Mouse (Mus musculus) embryo, embryonic 11.5 days (tissue): ENCODE measurements around the gene Akap6.
A peak's percentile ranks its signal among the peaks of the same experiment; 100 is the strongest.

Experiments
- DNase-seq: peaks from one replicate; pipeline ENCODE4 v3.0.0-alpha.2; 2012; ENCODE audit warnings: low read depth, low spot score

Akap6 gene

DNA sequence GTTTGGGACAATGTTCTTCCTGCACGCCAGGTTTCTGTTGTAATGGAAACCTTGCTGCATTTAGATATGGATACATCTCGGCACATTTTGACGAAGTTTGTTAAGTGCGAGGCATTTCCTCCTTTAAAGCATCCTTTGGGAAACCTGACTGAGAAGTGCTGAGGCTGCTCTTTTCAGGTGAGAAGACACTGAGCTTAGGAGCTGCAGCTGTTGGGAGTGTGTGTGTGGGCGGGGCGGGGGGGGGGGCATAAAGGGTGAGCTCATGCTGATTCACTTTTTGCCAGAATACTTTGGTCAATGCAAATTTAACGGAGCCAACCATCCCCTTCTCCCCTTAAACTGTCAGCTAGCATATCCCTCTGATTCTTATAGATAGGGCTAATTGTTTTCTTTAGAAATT lies 81.9 kb downstream of the Akap6 start:
- DNase-seq = no peak

DNA sequence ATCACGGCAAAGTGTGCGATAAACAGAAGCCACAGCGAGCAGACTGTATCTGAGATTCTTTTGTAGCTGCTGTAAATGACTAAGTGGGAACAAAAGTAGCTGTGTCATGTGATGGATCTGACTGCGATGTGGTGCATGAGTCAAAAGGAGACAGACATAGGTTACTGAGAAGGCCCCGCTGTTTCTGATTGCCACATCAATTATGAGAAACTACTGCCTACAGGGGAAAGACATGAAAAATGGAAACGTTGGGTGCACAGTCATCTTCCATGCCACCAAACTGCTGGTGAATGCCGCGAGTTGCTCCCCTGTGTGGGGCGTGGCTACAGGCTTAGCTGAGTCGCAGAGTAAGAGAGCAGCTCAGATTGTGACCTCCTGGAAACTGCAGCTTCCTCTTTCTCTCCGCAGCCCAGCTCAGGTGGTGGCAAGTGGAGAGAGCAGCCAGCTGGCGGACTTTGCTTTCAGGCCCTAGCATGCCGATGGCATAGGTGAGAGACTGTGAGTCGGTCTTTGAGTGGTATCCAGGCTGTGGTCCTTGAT lies 83.8 kb downstream of the Akap6 start:
- DNase-seq = no peak

DNA sequence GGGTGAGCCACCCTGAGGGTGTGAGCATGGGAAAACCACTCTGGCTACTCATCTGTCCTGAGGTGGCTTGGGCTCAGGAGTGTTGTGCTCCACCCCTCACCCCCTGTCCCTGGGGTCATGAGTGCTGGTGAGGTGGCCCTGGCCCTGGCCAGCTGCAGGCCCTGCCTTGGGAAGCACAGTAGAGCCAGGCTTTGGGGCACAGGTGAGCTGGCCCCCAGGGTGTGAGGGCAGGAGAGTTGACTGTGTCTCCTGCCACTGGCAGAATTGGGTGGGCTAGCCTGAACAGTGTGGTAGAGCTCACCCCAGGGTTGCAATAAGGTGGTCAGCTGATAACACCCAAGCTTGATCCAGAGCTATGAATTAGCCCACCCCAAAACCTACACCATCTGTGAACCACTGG lies 86.0 kb downstream of the Akap6 start:
- no peak for DNase-seq

DNA sequence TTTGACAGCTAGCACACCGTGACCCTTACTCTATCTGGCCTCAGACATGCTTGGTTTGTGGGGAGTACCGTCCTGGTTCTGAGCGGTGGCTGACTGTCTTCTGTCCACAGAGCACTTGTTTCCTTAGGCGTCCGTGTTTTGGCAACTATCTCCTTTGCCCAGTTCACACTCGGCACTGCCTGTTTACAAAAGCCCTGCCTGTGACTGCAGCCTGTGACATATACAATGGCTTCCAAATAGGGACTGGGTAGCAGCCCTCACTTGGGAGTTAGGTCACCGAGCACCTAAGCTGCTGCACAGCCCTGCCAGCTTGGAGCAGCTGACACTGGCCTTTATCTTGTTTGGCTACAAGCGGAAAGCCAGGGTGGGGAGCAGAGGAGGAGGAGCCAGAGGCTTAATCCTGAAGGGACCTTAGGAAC lies 91.2 kb downstream of the Akap6 start:
- no peak for DNase-seq

DNA sequence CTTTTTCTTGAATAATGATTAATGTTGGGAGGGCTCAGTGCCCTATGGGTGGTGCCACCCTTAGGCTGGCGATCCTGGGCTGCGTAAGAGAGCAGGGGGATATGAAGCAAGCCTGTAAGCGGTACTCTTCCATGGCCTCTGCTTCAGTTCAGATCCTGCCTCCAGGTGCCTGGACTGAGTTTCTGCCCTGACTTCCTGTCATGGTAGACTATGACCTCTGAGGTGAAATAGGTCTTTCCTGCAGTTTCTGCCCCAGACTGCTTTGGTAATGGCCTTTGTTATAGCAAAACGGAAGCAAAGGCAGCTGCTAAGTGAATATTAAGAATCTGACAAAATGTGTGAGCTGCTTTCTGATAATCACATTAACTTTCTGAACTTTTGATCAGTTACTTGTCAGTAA lies 94.9 kb downstream of the Akap6 start:
- DNase-seq = no peak

DNA sequence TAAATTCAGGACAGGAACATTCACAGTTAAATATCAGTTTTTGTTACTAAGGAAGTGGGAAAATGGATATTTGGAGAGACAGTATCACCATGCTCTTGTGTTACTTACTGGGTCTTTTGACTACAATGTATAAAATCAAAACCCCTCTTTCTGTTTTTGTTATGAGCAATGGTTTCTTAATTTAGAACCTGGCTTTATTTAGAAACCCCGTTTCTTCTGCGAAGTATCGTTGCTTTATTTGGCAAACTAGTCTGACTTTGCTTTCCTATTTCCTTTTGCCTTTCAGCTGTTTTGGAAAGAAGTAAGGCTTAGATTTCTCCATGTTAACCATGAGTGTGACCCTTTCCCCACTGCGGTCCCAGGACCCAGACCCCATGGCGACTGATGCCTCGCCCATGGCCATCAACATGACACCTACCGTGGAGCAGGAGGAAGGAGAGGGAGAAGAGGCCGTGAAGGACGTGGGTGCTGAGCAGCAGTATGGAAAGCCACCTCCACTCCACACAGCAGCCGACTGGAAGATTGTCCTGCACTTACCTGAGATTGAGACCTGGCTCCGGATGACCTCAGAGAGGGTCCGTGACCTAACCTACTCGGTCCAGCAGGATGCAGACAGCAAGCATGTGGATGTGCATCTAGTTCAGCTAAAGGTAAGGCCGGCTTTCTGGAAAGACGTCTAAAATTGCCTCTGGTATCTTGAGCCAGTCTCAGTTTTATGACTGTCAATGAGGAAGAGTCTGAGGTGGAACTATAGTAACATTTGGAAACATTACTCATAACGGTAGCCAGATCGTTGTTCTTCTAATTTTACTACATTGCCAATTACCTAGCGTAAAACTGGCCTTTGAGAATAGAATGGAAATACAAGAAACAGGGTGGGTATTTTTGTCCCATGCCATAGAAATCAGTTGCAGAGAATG lies 96.6 kb downstream of the Akap6 start:
- no peak for DNase-seq

DNA sequence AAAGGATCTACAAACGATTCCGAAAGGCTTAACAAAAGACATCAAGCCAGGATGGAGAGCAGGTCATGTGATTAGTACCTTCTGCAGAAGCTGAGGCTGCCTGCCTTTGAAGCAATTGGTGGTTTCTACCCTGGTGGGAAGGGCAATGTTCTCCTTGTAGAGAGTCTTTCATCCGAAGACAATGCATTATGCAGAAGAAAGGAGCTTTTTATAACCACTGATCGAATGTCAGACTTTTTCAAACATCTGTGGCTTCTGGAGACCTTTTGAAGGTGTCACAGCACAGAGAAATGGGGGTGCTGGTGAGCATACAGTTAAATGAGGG lies 97.2 kb downstream of the Akap6 start:
- no peak for DNase-seq

DNA sequence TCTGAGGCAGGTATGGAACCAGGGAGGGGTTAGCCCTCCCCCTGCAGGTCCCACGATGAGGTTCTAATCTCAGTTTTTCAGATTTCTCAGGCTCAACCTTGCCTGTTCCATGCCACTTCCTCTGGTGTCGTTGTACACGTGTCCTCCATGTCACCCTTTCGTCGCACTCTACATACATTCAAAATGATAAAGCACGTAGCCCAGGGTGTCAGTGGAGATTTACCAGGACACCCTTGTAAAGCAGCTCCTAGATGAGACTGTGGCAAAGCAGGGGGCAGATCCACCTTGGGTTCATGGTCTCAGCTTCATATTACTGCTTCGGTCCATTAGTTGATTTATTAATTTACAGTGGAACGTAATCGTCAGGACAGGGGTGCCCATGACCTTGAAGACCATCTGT lies 100.5 kb downstream of the Akap6 start:
- no peak for DNase-seq

DNA sequence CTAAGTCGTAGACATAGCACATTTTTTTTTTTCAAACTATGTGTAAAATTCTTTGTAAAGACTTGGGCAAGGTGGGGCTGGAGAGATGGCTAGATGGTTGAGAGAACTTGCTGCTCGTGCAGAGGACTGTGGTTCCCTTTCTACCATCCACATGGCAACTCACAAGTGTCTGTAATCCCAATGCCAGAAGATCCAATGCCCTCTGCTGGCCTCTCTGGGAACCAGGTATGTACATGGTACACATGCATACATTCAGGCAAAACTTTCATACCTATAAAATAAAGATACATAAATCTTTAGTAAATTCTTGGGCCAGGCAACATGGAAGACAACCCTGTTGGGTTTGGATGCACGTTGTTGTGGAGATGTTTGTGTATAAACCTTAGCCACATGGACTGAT lies 107.1 kb downstream of the Akap6 start:
- no peak for DNase-seq

DNA sequence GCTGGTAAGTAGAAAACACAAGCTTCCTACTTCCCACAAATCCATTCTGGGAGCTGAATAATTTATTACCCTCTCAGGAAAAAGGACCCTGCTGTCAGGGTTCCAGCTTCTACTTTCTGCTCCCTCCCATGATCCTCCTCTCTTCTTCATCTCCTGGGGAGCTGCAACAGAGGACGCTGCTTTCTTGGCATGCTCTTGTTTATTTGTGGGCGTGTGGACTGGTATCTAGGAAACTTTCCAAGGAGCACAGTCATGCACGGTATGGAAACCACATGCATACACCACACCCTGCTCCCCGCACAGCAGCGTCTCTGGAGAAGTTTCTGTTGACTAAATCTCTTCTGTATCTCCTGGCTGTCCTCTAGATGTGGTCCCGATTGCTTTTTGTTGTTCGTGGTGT lies 119.4 kb downstream of the Akap6 start:
- no peak for DNase-seq

DNA sequence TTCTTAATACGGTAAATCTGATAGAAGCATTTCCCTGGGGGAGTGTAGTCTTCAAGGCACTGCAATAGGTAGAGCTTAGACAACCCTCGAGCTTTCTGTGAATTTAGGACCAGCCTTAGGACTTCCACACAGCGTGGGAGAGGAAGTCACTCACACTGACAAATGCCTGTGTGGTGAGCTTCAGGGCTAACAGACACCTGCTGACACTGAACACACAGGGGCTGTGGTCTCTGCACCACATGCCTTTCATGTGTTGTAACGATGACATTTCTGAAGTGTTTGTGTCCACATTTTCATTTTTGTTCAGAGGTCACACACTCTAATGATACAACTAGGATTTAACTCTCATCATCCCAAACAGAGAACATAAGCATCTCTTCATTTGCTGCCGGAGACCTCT lies 125.6 kb downstream of the Akap6 start:
- DNase-seq = no peak

DNA sequence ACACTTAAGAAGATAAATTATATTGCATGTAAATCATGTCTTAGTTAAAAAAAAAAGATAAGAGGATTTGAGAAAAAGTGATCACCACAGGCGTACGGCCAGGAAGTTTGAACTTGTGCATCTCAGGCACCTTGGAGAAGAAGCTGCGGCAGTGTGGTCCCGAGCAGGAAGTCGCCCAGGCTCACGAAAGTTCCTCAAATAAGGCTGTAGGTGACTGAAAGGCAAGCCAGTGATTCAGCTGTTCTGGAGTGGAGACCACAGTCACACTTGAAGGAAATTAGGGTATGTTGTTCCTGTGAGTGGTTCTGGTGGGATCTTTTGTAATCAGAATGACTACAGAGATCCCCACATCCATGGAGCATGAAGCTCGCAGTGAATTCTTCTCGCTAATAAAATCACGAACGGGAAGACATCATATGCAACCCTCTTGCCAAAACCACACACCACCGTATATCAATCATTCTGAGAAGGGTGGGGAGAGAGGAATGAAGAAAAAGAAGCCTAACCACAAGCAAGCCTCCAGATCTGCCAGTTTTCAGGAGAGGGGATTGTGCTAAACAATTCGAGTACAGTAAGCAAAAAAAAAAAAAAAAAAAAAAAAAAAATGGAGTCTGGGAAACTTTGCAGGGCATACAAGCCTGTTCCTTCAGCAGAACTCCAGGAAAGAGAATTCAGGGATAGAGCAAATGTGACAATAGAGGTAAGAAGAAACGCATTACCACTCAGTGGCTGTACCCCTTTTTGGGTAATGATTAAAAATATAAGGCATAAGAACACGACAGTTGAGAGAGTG lies 130.0 kb downstream of the Akap6 start:
- DNase-seq = no peak

DNA sequence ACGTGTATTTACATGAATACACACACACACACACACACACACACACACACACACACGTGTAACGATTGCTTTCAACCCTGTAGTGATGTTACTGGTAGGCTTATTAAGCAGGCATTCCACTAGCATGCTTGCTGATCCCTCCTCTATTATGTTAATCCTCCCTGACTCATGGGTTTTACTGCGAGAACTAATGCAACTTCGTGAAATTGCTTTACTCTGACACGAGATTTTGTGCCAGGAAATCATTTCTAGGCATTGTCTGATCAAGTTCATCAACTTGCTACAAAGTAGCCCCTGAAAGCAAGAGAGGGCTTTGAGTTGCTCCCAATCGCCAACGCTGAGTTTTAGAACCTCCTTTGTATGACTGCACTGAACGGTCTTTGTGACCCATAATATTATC lies 132.6 kb downstream of the Akap6 start:
- DNase-seq = no peak

DNA sequence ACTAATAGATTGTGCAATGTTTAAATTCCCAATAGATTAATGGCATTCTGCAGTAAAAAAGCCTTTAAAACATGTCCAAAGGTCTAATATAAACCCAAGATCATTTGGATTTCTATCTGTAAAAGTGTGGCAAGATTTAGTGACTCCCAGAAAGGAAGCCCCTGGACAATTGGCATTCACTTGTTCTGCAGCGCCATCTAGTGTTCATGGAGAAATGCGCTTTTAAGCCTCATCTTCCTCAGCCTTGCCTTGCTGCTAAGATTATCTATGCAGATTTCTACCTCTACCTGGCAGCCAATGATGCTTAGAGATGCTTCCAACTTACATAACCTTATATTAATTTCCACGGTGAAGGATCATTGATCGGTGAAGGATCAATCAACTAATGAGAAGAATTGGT lies 133.0 kb downstream of the Akap6 start:
- DNase-seq = peak; percentile 79

DNA sequence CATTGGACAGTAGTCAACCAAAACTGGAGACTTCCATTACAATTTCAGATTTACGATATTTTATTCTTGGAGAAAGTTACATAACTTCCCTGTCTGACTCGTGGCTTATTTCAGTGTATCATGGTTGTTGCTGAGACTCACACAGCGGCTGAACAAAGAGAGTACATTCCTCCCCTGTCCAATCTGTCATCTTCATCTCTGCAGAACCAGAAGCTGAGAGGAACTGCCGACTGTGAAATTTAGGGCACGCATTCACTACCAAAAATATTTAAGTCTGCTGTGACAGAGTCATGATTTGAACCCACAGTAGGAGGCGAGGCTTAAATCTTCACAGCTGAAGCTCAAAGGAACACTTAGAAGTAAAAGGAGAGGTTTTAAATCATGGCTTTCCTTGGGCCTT lies 134.0 kb downstream of the Akap6 start:
- no peak for DNase-seq

DNA sequence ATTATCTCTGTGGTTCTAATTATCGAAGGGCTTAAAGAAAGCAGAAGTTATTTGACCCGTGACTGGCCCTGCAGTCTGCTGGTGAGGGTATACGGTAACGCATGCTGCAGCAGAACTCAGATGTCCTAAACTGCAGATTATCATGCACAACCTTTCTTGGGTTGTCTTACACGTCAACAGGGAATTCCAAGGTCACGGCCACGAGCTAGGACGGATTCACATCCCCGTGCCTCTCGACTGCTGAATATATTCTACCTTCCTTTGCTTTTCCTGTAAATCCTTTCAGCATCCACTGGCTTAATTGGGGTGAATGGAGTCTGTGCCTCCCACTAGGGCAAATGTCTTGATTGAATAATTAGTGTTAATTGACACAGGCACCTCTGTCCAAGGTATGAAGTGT lies 134.9 kb downstream of the Akap6 start:
- DNase-seq = no peak

DNA sequence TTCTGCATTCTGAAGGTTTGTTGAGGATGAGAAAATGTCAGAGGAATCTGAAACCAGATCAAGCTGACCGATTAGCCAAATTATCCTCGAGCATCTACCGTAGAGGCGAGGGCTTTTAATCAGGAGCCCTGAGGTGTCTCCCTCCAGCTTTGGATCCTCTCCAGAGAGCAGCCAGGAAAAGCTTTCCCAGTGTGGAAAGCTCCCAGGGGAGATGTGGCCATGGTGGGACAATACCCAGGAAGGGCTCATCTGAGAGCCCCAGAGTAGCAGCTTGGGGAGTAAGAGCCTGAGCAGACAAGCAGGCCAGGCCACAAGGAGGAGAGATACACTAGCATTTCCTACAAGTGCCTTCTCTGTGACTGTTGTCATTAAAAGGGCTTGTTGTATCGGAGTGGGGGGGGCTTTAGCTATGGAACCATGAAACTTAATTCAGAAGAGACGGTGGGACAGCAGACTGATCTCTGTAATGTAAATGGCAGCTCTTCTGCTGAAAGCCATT lies 135.6 kb downstream of the Akap6 start:
- no peak for DNase-seq

DNA sequence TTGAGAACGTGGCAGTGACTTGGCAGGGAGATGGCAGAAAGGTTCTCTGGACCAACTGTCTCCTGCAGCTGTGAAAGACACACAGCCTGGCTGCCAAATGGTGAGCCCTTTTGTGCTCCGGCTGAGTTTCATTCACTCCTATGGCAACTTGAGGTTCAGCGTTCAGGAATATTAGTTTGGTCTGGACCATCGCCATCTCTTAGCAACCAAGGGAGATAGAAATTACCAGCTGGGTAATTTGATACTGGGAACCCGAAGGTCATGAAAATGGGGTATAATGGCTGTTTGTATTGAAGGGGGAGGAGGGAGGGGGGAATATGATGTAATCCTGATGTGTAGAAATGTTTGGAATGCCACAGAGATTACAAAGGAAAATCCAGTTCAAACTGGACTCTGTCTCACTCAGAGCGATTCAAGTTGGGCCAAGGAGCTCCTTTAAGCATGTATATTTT lies 136.1 kb downstream of the Akap6 start:
- DNase-seq = peak; percentile 53

DNA sequence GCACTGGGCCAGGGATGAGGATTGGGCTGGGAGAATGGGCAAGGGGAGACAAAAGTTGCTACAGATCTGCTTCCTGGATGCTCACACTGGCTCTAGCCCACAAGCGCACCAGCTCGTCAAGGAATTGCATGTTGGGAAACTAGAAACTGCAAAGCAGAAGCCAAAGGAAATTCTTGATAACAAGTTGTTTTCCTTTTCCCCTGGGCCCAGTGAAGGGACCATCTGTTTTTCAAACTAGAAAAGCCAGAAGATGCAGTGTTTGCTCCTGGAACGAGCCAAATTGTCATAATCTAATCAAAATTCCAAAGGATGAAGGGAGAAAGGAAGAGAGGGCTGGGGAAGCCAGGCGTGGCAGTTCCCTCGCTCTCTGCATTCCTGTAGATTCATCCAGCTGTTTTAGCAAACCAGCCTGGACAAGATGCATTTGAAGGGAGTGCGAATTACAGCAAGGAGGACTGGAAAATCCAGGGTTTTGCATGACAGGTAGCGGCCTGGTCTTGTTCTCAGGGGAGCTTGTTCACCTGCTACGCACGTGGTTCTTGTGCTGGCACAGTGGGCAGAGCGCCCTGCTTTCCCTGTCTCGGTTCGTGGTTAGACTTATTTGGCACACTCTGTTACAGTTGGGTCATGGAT lies 136.8 kb downstream of the Akap6 start:
- DNase-seq = no peak

DNA sequence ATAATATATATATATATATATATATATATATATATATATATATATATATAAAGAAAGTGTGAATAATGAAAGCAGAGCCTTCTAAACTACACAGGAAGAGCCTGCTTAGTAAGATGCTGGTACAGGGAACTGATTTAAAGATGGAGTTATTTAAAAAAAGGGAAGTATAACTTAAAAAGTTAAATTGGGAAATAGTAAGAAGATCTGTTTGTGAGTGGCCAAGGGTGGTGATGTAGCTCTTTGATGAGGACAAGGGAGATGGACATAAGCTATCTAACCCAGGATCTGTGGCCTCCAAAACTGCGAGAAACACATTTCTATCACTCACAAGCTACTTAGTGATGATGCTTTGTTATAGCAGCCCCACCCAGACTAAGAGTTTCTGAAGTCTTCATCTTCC lies 146.8 kb downstream of the Akap6 start:
- no peak for DNase-seq

DNA sequence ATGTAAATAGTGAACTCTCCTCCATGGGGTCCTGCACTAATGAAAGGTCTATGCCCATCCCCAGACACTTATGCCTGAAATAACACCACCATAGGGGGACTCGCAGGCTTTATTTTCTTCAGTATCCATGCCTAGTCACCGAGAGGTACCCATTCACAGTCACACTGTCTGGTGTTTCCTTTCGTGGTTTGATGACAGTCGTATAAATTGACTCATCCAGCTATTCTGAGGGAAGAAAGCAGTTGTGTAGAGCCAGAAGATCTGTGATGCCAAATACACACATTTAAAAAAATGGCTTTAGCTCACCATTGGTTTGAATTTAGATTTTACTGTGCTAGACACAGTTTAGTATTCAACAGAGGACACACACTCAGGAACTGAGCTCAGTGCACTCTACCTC lies 147.8 kb downstream of the Akap6 start:
- no peak for DNase-seq
